Mouse (Mus musculus) frontal cortex, postnatal 36 days (tissue): ENCODE data around the gene Tas2r122.
"Not testable (repeated sequence)": the region's sequence is repeated elsewhere in the genome, so short reads cannot be mapped to it uniquely, and the experiment has no call there.

Source experiments
- DNase-seq, 2 experiments: peaks; one replicate each; pipeline ENCODE4 v3.0.0; 2022; ENCODE audit warnings: low spot score in 2 of 2

Tas2r122 gene

DNA sequence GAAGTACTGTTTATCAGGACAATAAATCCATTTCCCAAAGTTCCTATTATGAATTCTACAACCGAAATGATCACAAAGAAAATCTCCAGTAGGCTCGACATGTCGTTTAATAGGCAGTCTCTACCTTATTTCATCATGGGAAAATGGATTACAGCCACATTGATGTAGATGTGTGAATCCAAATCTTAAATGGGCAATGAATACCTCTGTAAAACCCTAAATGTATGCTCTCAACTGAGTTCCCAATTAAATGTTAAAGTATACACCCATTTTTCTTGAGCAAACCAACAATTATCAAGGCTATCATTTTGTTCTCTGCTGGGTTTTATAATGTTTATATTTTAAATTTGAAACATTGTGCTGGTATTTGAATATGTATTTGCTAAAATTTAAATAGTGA is at the start of gene Tas2r122:
TSS of gene Tas2r122 (minus strand) at position 101 of the 400 bp plus-strand sequence.
- DNase-seq = no peak

DNA sequence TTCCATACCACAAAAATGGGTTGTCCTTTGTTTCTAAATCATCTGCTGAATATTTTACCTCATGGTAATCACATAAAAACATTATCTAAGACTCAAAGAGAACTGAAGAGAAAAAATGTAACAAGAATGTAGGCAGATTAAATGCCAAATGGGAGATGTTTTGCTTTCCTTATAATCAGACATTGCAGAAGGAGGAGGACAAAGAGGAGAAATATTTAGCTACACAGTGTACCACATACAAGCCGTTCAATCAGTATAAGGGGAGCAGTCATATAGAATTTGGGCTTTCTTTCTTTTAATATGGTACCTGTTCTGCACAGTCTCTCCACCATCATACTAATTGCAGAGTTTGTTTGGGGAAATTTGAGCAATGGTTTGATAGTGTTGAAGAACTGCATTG is 42.7 kb upstream of the Tas2r122 start, which contains the start of gene Tas2r124:
TSS of gene Tas2r124 (plus strand) at position 301 of the 400 bp plus-strand sequence.
- DNase-seq = no peak

DNA sequence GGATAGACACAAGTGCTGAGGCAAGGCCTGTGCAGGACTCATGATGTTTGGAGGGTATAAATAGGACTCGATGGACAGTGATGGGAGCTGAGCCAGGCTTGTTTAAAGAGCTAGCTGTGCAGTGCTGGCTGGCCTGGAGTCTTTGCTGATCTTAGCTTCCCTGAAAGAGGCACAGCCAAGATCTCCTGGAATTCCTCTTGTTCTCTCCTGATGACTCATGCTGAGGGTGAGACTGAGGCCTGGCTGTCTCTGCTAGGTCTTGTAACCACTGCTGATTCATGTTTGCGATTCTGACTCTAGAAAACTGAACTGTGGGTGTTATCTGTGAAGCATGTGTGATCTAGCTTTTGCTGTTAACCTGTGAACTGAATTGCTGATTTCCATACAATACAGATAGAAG is 38.5 kb upstream of the Tas2r122 start:
- no peak for DNase-seq

DNA sequence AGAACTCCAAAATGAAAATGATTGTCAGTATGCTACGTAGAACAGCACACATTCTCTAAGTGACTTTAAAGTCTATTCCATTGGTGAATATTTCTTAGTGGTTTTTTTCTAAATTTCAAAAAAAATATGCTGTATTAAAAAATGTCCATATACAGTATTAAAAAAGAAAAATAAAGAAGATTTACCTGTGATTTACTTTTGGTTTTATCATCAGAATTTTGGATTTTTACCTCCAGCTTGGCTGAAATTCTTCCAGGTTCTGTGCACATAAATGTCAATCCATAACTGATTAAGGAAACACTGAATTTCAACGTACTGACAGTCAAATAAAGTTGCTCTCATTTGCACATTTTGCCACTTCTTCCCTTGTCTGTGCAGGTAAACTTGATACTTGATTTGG is 26.2 kb upstream of the Tas2r122 start, which contains the start of gene Tas2r115:
TSS of gene Tas2r115 (minus strand) at position 101 of the 400 bp plus-strand sequence.
- no peak for DNase-seq

DNA sequence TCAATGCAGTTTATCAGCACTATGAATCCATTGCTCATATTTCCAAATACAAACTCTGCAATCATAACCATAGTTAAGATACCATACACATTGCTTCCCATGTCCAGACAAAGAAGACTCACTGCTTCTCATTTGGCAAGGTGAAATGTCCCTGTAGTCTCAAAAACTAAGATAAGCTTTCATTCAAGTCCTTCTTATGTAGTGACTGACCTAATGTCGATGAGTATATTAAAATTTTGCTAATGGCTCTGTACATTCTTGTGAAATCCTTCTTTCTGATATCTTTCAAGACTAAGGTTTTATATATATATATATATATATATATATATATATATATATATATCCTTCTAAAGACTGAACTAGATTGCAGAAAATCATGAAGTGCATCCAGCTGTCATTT is 10.8 kb downstream of the Tas2r122 start, which contains the start of gene Tas2r121:
TSS of gene Tas2r121 (minus strand) at position 101 of the 400 bp plus-strand sequence.
- no peak for DNase-seq

DNA sequence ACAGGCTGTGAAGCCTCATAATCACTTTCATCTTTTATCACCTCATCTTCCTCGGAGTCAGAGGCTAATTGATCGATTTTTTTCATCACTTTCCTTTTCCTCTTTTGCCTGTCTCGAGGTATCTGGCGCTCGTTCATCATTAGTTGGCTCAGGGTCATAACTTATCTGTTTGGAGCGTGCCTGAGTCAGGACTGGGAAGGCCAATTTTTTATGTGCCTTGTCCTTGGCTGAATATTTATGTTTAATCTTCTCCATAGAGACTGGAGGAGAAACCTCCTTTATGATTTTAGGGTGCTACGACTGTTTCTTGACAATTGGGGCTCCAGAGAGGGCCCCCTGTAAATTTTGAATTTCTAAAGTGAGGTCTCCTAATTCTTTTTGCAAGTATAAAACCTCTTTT is 20.1 kb downstream of the Tas2r122 start:
- not testable (repeated sequence) for DNase-seq
